ENCODE assay signal across 9 mouse cellular contexts in genomic region chr7:81453443-81454274, GRCm38 (mm10). TPM values are rescaled to one million over a fixed set of nuclear protein-coding genes. Genes with fewer than 3 reads are reported as not detected.
A peak's percentile ranks its signal among the peaks of the same experiment; 100 is the strongest.
DNase-seq lines count a peak whose midpoint lies in the region; ATAC-seq and TF ChIP-seq lines count a peak whose summit lies in the region.
"Had no signal": no experiment of that assay in that cellular context is flagged by ENCODE, and none has a peak within 500 bp of the region (broad histone marks: within the 10 kb centered on the region; RNA-seq: fewer than 3 reads in every experiment).

No protein-coding gene starts in this region.

- H3K36me3 ChIP-seq in thymus, adult 2 months (ENCODE audit: control insufficient read depth, insufficient read depth, low read length): no peaks in the 10 kb centered on the region
- no peaks in the 10 kb centered on the region for H3K36me3 ChIP-seq in embryonic facial prominence, embryonic 12.5 days
- H3K36me3 ChIP-seq in heart, embryonic 14.5 days (ENCODE audit: control insufficient read depth, insufficient read depth, low read length): no peaks in the 10 kb centered on the region
- no peaks in the 10 kb centered on the region for H3K36me3 ChIP-seq in kidney, embryonic 16.5 days (ENCODE audit: insufficient read depth, low read length)
- H3K36me3 ChIP-seq in liver, embryonic 16.5 days (ENCODE audit: control insufficient read depth, insufficient read depth): no peaks in the 10 kb centered on the region

- no peak overlapping the region for H3K27ac ChIP-seq in thymus, adult 2 months (ENCODE audit: control insufficient read depth, insufficient read depth, low read length)
- no peak overlapping the region for H3K27ac ChIP-seq in embryonic facial prominence, embryonic 12.5 days
- H3K27ac ChIP-seq in heart, embryonic 14.5 days (replicated peaks in 1 of 2; ENCODE audit: control insufficient read depth in 1 of 2, insufficient read depth in 1 of 2, low read depth in 2 of 2, low read length in 2 of 2): no peak overlapping the region
- H3K27ac ChIP-seq in kidney, embryonic 16.5 days (ENCODE audit: low read length): no peak overlapping the region
- H3K27ac ChIP-seq in liver, embryonic 16.5 days (ENCODE audit: low read length): no peak overlapping the region
- H3K27ac ChIP-seq: macrophage had no signal

- peak overlapping the region; percentile 15 for H3K4me3 ChIP-seq in thymus, adult 2 months (ENCODE audit: control insufficient read depth, insufficient read depth, low read length)
- H3K4me3 ChIP-seq in embryonic facial prominence, embryonic 12.5 days: peak overlapping the region; percentile 48
- peak overlapping the region; percentile 46 to 56 for H3K4me3 ChIP-seq in heart, embryonic 14.5 days (ENCODE audit: control insufficient read depth in 1 of 2, insufficient read depth in 1 of 2, low read depth in 1 of 2, low read length in 2 of 2)
- H3K4me3 ChIP-seq in kidney, embryonic 16.5 days (ENCODE audit: low read length): peak overlapping the region; percentile 57
- peak overlapping the region; percentile 52 for H3K4me3 ChIP-seq in liver, embryonic 16.5 days (ENCODE audit: low read depth, low read length)

- H3K27me3 ChIP-seq in thymus, adult 2 months (ENCODE audit: control insufficient read depth, insufficient read depth, low read length): peaks cover 14% of the 10 kb centered on the region
- peaks cover 62% of the 10 kb centered on the region for H3K27me3 ChIP-seq in embryonic facial prominence, embryonic 12.5 days
- H3K27me3 ChIP-seq in heart, embryonic 14.5 days (ENCODE audit: control insufficient read depth, insufficient read depth, low read length): peaks cover 84% of the 10 kb centered on the region
- peaks cover 70% of the 10 kb centered on the region for H3K27me3 ChIP-seq in kidney, embryonic 16.5 days (ENCODE audit: insufficient read depth, low read length)
- H3K27me3 ChIP-seq in liver, embryonic 16.5 days (ENCODE audit: control insufficient read depth, insufficient read depth, low read depth, low read length): peaks cover 55% of the 10 kb centered on the region

- DNase-seq in thymus, adult 2 months: peak; percentile 40
- DNase-seq in thymus, adult 18-20 months: no peak
- DNase-seq in retina, postnatal 1 day: peak; percentile 78
- no peak for DNase-seq in ovary, adult 18-20 months (ENCODE audit: low spot score)

- ATAC-seq in embryonic facial prominence, embryonic 12.5 days (ENCODE audit: insufficient number of reproducible peaks, insufficient read depth, low FRiP score, low TSS enrichment): 0 out of 2 replicates have a peak, but pooled peaks have one; percentile 35
- ATAC-seq in heart, embryonic 14.5 days (ENCODE audit: insufficient number of reproducible peaks, insufficient read depth, low FRiP score, low read depth): no peak; the same call in 1 of the 2 replicates
- ATAC-seq in kidney, embryonic 16.5 days (ENCODE audit: low FRiP score, low TSS enrichment): peak; percentile 17
- ATAC-seq in liver, embryonic 16.5 days (ENCODE audit: low read depth): no peak

- WGBS in thymus, adult 2 months: 14% methylated on average over 84 of the region's 84 CpGs
- WGBS in embryonic facial prominence, embryonic 12.5 days: 3% methylated on average over 77 of the region's 84 CpGs
- 6% methylated on average over 70 of the region's 84 CpGs for WGBS in heart, embryonic 14.5 days
- WGBS in kidney, embryonic 16.5 days: 3% methylated on average over 75 of the region's 84 CpGs
- 6% methylated on average over 78 of the region's 84 CpGs for WGBS in liver, embryonic 16.5 days (ENCODE audit: insufficient replicate concordance)

- peaks cover 6% of the 10 kb centered on the region for H3K4me1 ChIP-seq in thymus, adult 2 months (replicated peaks; ENCODE audit: control insufficient read depth, insufficient read depth, low read length)
- H3K4me1 ChIP-seq in embryonic facial prominence, embryonic 12.5 days: peaks cover 25% of the 10 kb centered on the region
- H3K4me1 ChIP-seq in heart, embryonic 14.5 days (ENCODE audit: control insufficient read depth in 2 of 2, insufficient read depth in 2 of 2, low read length in 2 of 2): peaks cover 2 to 24% of the 10 kb centered on the region in 2 experiments; a peak in 3 of 4 replicates
- peaks cover 23% of the 10 kb centered on the region for H3K4me1 ChIP-seq in kidney, embryonic 16.5 days (ENCODE audit: insufficient read depth, low read length)
- peaks cover 11% of the 10 kb centered on the region; the same call in 1 of the 2 replicates for H3K4me1 ChIP-seq in liver, embryonic 16.5 days (ENCODE audit: control insufficient read depth, low read depth, low read length)

- H3K9me3 ChIP-seq in embryonic facial prominence, embryonic 12.5 days: no peaks in the 10 kb centered on the region
- no peaks in the 10 kb centered on the region for H3K9me3 ChIP-seq in heart, embryonic 14.5 days (ENCODE audit: control insufficient read depth, low read length)
- no peaks in the 10 kb centered on the region for H3K9me3 ChIP-seq in kidney, embryonic 16.5 days (ENCODE audit: low read length)
- no peaks in the 10 kb centered on the region for H3K9me3 ChIP-seq in liver, embryonic 16.5 days (replicated peaks; ENCODE audit: control insufficient read depth, low read length)

- no peak for TF ChIP-seq POLR2A in thymus, adult 2 months (IDR thresholded peaks at IDR 0.05; ENCODE audit: control insufficient read depth, extremely low read depth, insufficient read depth, low read length, poor library complexity)

- peak overlapping the region; percentile 93 for H3K4me2 ChIP-seq in embryonic facial prominence, embryonic 12.5 days (replicated peaks)
- H3K4me2 ChIP-seq in heart, embryonic 14.5 days (ENCODE audit: low read length): peak overlapping the region; percentile 91
- H3K4me2 ChIP-seq in kidney, embryonic 16.5 days (replicated peaks; ENCODE audit: low read depth, low read length): peak overlapping the region; percentile 89
- peak overlapping the region; percentile 65 for H3K4me2 ChIP-seq in liver, embryonic 16.5 days (ENCODE audit: low read depth, low read length)

- peak; percentile 27; the same call in 1 of the 2 replicates for TF ChIP-seq CTCF in thymus, adult 2 months (IDR thresholded peaks at IDR 0.05; ENCODE audit: borderline replicate concordance, control insufficient read depth, extremely low read depth, insufficient read depth, low read length, poor library complexity)

- 0 out of 2 replicates have a peak overlapping the region, but pooled peaks have one; percentile 29 for H3K9ac ChIP-seq in embryonic facial prominence, embryonic 12.5 days
- H3K9ac ChIP-seq in heart, embryonic 14.5 days (ENCODE audit: low read length): peak overlapping the region; percentile 59
- peak overlapping the region; percentile 3; the same call in 1 of the 2 replicates for H3K9ac ChIP-seq in kidney, embryonic 16.5 days (replicated peaks; ENCODE audit: low read length)
- H3K9ac ChIP-seq in liver, embryonic 16.5 days (ENCODE audit: low read depth, low read length): no peak overlapping the region

RNA-seq across cellular contexts. Expression of gene Cpeb1, which starts 1.6 kb away (rescaled TPM):
- 8.8 and 13.5 TPM in 2 replicates for polyA plus RNA-seq in thymus, adult 2 months (2012; rRNA removed)
- polyA plus RNA-seq in embryonic facial prominence, embryonic 12.5 days (2016; fragmentation: Nextera tagmentation; extraction: Ambion mirVana): 2.3 and 3.6 TPM in 2 replicates
- polyA plus RNA-seq in heart, embryonic 14.5 days (2014; fragmentation: Nextera tagmentation; extraction: Ambion mirVana): 4.1 and 5.0 TPM in 2 replicates
- 0.76 and 0.85 TPM in 2 replicates for polyA plus RNA-seq in kidney, embryonic 16.5 days (2015; fragmentation: Nextera tagmentation; extraction: Ambion mirVana)
- not detected in 2 replicates for polyA plus RNA-seq in liver, embryonic 16.5 days (2015; fragmentation: Nextera tagmentation; extraction: Ambion mirVana)

RNA-seq across cellular contexts. Expression of gene Ap3b2, which starts 40.1 kb away (rescaled TPM):
- 0.60 and 0.65 TPM in 2 replicates for polyA plus RNA-seq in thymus, adult 2 months (2012; rRNA removed)
- 7.6 and 10.9 TPM in 2 replicates for polyA plus RNA-seq in embryonic facial prominence, embryonic 12.5 days (2016; fragmentation: Nextera tagmentation; extraction: Ambion mirVana)
- polyA plus RNA-seq in heart, embryonic 14.5 days (2014; fragmentation: Nextera tagmentation; extraction: Ambion mirVana): 1.5 and 3.5 TPM in 2 replicates
- polyA plus RNA-seq in kidney, embryonic 16.5 days (2015; fragmentation: Nextera tagmentation; extraction: Ambion mirVana): 1.0 and 1.5 TPM in 2 replicates
- polyA plus RNA-seq in liver, embryonic 16.5 days (2015; fragmentation: Nextera tagmentation; extraction: Ambion mirVana): 0.07 TPM in 1 of 2 replicates, not detected in the other
- polyA plus RNA-seq: macrophage had no signal

RNA-seq across cellular contexts. Expression of gene BC048679, which starts 44.4 kb away (rescaled TPM):
- polyA plus RNA-seq in thymus, adult 2 months (2012; rRNA removed): not detected in 2 replicates
- polyA plus RNA-seq in embryonic facial prominence, embryonic 12.5 days (2016; fragmentation: Nextera tagmentation; extraction: Ambion mirVana): not detected in 2 replicates
- polyA plus RNA-seq in heart, embryonic 14.5 days (2014; fragmentation: Nextera tagmentation; extraction: Ambion mirVana): not detected in 2 replicates
- not detected in 2 replicates for polyA plus RNA-seq in kidney, embryonic 16.5 days (2015; fragmentation: Nextera tagmentation; extraction: Ambion mirVana)
- not detected in 2 replicates for polyA plus RNA-seq in liver, embryonic 16.5 days (2015; fragmentation: Nextera tagmentation; extraction: Ambion mirVana)
- polyA plus RNA-seq: macrophage had no signal

Comparison
In these comparisons a context has a peak if more than half of its experiments do, and no peak if none do; other contexts are left out.
1. DNase-seq: peak in thymus, adult 2 months (single experiment) and retina, postnatal 1 day (single experiment); none in thymus, adult 18-20 months (0 of 2) and ovary, adult 18-20 months (single experiment).
2. ATAC-seq: peak in embryonic facial prominence, embryonic 12.5 days (single experiment) and kidney, embryonic 16.5 days (single experiment); none in heart, embryonic 14.5 days (single experiment) and liver, embryonic 16.5 days (single experiment).
3. Peak in every context shown above with its lines, with median percentiles within 50 percentile points of each other: H3K4me3 ChIP-seq and H3K4me2 ChIP-seq.